Mouse (Mus musculus) limb, embryonic 10.5 days (tissue): ENCODE measurements around the gene Fam107b. TPM values are rescaled to one million over a fixed set of nuclear protein-coding genes. Genes with fewer than 3 reads are reported as not detected.

Experiments
- DNase-seq: peaks from one replicate; pipeline ENCODE4 v3.0.0-alpha.2; 2017; ENCODE audit warnings: low spot score
- H3K27ac ChIP-seq: fragments of 300-500 bp; sonication (generic); 2 replicates; pipeline ENCODE4 v1.5.1; 2016; ENCODE audit warnings: mild to moderate bottlenecking
- H3K27me3 ChIP-seq: fragments of 300-500 bp; sonication (generic); 2 replicates; pipeline ENCODE4 v1.6.1; 2016; ENCODE audit warnings: low read depth, mild to moderate bottlenecking; ENCODE audit not compliant: poor library complexity, severe bottlenecking
- H3K36me3 ChIP-seq: fragments of 300-500 bp; sonication (generic); 2 replicates; pipeline ENCODE4 v1.6.1; 2016; ENCODE audit warnings: mild to moderate bottlenecking, moderate library complexity
- H3K4me1 ChIP-seq: fragments of 300-500 bp; sonication (generic); 2 replicates; pipeline ENCODE4 v1.6.1; 2016
- H3K4me3 ChIP-seq: fragments of 300-500 bp; sonication (generic); 2 replicates; pipeline ENCODE4 v1.5.1; 2016; ENCODE audit warnings: mild to moderate bottlenecking, moderate library complexity
- H3K9me3 ChIP-seq: fragments of 300-500 bp; sonication (generic); replicated peaks from 2 replicates; pipeline ENCODE4 v1.6.1; 2016; ENCODE audit warnings: mild to moderate bottlenecking
- WGBS: fragments of 180-500 bp; shearing (Covaris S2); methylation state at CpG from one replicate; pipeline ENCODE4 v1.1.7; 2016; 5-methylcytosine and 5-hydroxymethylcytosine counted together
- polyA plus RNA-seq: library from polyadenylated mRNA; unstranded; fragments of >200 nt; fragmentation: Nextera tagmentation; extraction: Ambion mirVana; gene quantifications from 2 replicates; pipeline ENCODE4 v1.2.1, GENCODE M21; 2016

The Fam107b gene
- polyA plus RNA-seq, 1 experiment from 2014 or later: 48.8 TPM

DNA sequence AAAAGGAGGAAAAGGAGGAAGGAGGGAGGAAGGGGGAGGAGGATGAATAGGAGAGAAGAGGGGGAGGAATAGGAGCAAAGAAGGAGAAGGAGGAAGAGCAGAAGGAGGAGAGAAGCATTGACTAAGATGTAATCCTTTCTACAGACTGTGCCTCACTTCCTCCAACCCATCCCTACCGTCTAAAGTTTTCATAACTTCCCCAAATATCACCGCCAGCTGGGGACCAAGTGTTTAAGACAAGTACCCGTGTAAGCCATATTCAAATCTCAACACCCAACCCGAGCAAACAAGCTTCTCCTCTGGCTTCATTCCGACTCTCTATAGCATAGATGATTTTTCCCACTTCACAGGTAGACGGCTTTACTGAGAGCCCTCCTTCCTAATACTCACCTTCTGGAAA lies 86.5 kb downstream of the Fam107b start:
- WGBS: 91% methylated on average over 6 of the region's 6 CpGs
- Histone ChIP-seq H3K4me3 (no peak overlapping the region), H3K9me3 (no peaks in the 10 kb centered on the region), H3K27ac (no peak overlapping the region), H3K4me1 (peaks cover 14% of the 10 kb centered on the region; the same call in 1 of the 2 replicates), H3K36me3 (no peaks in the 10 kb centered on the region), H3K27me3 (no peaks in the 10 kb centered on the region)
- no peak for DNase-seq

DNA sequence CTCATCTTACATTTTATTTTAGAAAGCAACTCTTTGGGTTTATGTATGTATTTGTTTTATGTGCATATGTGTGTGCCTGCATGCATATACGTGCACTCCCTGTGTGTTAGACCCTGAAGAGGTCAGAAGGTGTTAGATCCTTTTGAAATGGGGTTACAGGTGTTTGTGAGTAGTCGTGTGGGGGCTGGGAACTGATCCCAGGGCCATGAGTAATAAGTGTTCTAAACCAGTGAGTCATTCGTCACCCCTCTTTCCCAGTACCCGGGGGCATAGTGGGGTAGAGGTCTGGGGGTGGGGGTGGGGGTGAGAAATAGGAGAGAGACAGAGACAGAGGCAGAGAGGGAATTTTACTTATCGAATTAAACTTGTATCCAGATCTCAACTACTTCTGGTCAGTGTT lies 87.1 kb downstream of the Fam107b start:
- Histone ChIP-seq H3K4me1 (peaks cover 14% of the 10 kb centered on the region; the same call in 1 of the 2 replicates), H3K27me3 (no peaks in the 10 kb centered on the region), H3K9me3 (no peaks in the 10 kb centered on the region), H3K36me3 (no peaks in the 10 kb centered on the region), H3K27ac (no peak overlapping the region), H3K4me3 (no peak overlapping the region)
- no peak for DNase-seq
- 92% methylated on average over 5 of the region's 5 CpGs for WGBS

DNA sequence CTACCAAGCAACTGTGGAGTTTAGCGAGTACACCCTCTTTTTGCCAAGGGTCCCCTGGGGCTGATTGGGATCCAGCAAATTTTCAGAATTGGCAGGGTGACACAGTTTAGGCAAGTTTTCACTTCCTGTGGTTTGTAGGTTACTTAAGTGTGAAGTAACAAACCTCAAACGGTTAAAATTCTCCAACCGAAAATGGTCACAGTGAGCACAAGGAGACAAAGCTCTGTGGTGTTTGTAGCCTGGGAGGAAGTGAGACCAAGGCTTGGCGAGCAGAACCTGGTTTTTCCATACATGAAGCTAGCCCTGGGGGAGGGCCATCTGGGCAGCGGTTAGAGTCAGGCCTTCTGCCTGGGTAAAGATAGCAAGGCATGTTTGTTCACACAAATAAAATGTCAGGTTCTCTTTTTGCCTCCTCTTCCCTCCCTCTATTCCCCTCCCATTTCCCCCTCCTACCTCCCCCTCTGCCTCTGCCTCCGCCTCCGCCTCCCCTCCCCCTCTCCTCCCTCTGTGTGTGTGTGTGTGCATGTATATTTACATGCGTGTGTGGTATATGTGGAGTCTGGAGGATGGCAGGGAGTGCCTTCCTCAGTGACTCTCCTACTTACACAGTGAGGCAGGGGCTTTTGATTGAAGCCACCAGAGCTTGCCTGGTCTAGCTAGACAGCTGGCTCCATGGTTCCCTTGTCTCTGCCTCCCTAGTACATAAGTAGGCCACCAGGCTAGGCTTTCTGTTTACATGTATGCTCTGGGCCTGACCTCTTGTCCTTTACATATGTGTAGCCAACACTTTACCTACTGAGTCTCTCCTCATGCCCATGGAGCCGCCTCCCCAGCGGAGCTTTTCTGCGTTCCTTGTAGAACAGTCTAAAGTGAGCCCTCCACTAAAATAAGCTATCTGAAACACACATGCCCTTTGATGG lies 87.8 kb downstream of the Fam107b start:
- H3K4me3 ChIP-seq: no peak overlapping the region
- 69% methylated on average over 11 of the region's 11 CpGs for WGBS
- no peaks in the 10 kb centered on the region for H3K36me3 ChIP-seq
- H3K27ac ChIP-seq: no peak overlapping the region
- H3K9me3 ChIP-seq: no peaks in the 10 kb centered on the region
- H3K27me3 ChIP-seq: no peaks in the 10 kb centered on the region
- H3K4me1 ChIP-seq: peaks cover 14% of the 10 kb centered on the region; the same call in 1 of the 2 replicates
- DNase-seq: no peak

DNA sequence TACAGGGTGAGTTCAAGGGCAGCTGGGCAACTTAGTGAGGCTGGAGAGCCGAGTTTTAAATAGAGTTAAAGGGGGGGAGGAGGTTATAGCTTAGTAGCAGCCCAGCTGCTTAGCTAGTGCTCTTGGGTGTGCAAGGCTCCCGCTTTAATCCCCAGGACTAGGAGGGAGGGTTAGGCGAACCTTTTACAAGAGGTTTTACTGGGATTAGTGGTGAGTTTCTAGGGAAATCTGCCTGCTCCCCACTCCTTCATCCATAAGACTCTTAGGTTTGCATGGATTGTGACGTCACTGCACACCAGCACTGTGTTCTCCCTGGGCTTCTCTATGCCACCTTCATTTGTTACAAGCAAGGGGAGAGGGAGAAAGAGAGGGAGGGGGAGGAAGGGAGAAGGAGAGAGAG lies 88.6 kb downstream of the Fam107b start:
- H3K4me1 ChIP-seq: peaks cover 14% of the 10 kb centered on the region; the same call in 1 of the 2 replicates
- no peak overlapping the region for H3K27ac ChIP-seq
- no peaks in the 10 kb centered on the region for H3K36me3 ChIP-seq
- no peak for DNase-seq
- no peak overlapping the region for H3K4me3 ChIP-seq
- 31% methylated on average over 4 of the region's 4 CpGs for WGBS
- no peaks in the 10 kb centered on the region for H3K27me3 ChIP-seq
- H3K9me3 ChIP-seq: no peaks in the 10 kb centered on the region

DNA sequence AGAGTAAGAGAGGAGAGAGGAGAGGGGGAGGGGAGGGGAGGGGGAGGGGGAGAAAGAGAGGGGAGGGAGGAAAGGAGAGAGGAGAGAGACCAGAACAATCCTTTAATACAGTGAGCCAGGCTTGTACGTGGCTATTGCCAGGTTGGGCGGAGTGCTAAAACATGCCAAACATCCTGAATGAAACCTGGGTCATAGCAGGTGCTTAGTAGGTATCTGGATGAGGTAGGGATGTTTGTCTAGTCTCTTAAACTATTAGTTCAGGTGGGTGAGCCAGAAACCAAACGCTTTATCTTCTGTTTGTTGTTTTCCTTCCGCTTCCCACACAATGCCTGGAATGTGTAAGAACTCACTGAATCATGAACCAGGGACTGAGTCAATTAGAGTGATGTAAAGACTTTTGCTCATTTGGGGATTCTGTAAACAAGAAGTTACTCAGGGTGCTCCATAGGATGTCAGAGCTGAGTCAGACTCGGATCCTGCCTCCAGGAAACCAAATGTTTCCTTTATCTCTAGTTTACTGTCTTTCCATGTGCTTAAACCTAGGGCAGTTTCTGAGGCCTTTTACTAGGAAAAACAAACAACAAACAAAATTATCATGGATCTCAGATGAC lies 89.1 kb downstream of the Fam107b start:
- Histone ChIP-seq H3K36me3 (no peaks in the 10 kb centered on the region), H3K27me3 (no peaks in the 10 kb centered on the region), H3K4me1 (peaks cover 14% of the 10 kb centered on the region; the same call in 1 of the 2 replicates), H3K9me3 (no peaks in the 10 kb centered on the region), H3K4me3 (no peak overlapping the region), H3K27ac (no peak overlapping the region)
- no peak for DNase-seq
- 56% methylated on average over 5 of the region's 5 CpGs for WGBS

DNA sequence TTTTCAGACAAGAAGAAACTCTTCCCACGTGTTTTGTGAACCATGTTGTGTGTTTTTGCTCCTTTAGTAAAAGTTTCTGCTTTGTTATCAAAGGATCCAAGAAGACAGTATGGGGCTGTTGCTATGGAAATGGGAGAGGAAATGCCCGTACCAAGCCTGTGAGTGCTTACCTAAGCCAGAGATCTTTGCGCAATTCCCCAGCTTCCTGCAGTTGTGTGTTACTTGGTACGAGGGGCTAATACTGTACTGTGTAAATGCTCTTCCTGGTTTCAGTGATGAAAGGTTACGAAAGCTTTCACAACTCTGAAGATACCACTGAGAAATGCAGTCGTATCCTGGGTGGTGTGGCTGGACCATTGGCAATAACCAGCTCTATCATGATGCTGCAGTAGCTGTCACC lies 93.8 kb downstream of the Fam107b start:
- Histone ChIP-seq H3K27ac (no peak overlapping the region), H3K36me3 (no peaks in the 10 kb centered on the region), H3K27me3 (no peaks in the 10 kb centered on the region), H3K4me1 (0 out of 2 replicates have a peak, but pooled peaks cover 3% of the 10 kb centered on the region), H3K9me3 (no peaks in the 10 kb centered on the region), H3K4me3 (no peak overlapping the region)
- 76% methylated on average over 6 of the region's 6 CpGs for WGBS
- no peak for DNase-seq

DNA sequence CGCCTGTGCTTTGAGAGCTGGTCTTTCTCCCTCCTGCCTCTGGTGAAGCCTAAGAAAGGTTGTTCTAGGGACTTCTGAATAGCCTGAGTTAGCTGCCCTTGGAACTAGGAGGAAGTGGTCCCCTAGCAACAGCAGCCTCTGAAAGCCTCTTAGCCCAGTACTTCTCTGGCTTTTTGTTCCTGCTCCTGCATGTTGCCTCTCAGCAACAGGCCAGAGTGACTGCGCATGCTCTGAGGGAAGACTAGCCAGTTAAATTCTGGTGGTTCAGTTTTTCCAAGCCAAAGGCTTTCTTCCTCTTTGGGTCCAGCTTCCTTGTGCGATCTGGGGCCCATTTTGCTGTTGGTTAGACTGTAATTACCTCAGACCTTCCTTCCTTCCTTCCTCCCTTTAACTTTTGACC lies 98.4 kb downstream of the Fam107b start:
- Histone ChIP-seq H3K27ac (no peak overlapping the region), H3K9me3 (no peaks in the 10 kb centered on the region), H3K4me1 (no peaks in the 10 kb centered on the region), H3K36me3 (no peaks in the 10 kb centered on the region), H3K27me3 (no peaks in the 10 kb centered on the region), H3K4me3 (no peak overlapping the region)
- DNase-seq: no peak
- 79% methylated on average over 3 of the region's 3 CpGs for WGBS

DNA sequence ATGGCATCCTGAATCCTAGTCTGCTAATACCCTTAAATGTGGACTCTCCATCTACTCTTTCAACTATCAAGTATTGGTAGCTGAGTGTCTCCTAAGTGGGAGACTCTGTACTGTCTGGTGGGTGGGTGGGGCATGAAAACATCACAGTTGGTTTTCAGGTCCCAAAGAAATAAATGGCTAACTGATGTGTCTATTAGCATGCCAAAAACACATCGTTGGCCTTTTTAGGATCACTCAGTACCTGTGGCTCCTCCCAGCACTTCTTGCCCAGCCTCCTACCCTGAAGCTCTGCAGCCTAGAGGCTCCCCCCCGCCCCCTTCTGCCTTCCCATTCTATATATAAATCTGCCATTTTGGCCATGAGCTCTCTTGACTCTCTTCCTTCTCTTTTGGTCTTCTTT lies 99.4 kb downstream of the Fam107b start:
- H3K9me3 ChIP-seq: no peaks in the 10 kb centered on the region
- H3K27me3 ChIP-seq: no peaks in the 10 kb centered on the region
- H3K36me3 ChIP-seq: no peaks in the 10 kb centered on the region
- DNase-seq: no peak
- no peaks in the 10 kb centered on the region for H3K4me1 ChIP-seq
- H3K4me3 ChIP-seq: no peak overlapping the region
- H3K27ac ChIP-seq: no peak overlapping the region
- 53% methylated on average over 2 of the region's 2 CpGs for WGBS

DNA sequence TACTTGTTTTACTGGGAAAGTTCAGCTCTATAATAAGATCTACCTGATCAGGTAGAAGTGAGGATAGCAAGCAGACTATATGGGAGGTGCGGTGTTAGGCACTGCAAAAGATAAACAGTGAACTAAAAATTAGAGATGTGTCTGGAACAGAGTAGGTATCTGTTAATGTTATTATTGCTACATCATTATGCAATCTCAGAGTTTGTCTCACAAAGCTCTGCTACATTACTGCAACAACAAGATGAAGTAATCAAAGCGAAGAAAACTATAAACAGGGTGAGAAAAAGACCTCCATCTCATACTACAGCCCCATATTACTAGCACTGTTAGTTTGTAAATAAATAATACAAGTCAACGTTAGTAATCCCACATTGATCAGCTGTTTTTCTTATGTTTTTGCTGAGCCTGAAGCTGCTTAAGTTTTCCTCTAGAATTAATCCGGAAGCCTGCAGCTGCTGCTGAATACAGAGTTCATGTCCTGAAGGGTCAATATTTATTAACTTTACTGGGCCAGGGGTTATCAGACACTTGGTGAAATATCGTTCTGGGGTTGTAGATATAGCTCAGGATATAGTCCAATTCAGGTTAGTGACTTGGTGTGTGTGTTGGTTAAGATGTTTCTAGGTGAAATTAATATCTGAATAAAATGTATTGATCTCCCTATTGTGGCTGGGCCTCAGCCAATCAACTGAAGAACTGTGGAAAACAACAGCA lies 102.5 kb downstream of the Fam107b start:
- 89% methylated on average over 5 of the region's 5 CpGs for WGBS
- no peak overlapping the region for H3K27ac ChIP-seq
- no peak for DNase-seq

DNA sequence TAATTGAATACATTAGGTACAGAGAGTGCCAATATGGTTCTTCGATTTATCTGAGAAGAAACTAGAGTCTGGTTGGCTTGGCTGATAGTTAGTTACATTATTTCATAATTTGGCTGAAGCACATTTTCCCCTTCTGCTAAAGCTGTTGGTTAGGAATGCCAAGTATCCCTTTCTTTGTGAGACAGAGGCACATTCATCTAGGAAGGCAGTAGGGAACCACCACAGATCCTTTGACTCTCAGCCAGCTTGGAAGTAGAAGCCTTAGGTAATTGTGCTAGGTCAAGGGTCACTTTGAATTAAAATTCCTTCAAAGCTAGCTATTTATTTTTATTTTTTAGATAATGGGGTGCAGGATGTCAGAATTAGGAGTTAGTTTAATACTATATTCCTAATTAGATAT lies 105.2 kb downstream of the Fam107b start:
- Histone ChIP-seq H3K27ac (no peak overlapping the region), H3K4me1 (no peaks in the 10 kb centered on the region), H3K27me3 (no peaks in the 10 kb centered on the region), H3K4me3 (no peak overlapping the region), H3K36me3 (no peaks in the 10 kb centered on the region), H3K9me3 (no peaks in the 10 kb centered on the region)
- WGBS: 98% methylated on average over 1 of the region's 1 CpGs
- DNase-seq: no peak

More for the DNA sequence above, 102.5 kb downstream of the Fam107b start:
- Histone ChIP-seq H3K36me3 (no peaks in the 10 kb centered on the region), H3K4me1 (no peaks in the 10 kb centered on the region), H3K9me3 (no peaks in the 10 kb centered on the region), H3K27me3 (no peaks in the 10 kb centered on the region), H3K4me3 (no peak overlapping the region)

DNA sequence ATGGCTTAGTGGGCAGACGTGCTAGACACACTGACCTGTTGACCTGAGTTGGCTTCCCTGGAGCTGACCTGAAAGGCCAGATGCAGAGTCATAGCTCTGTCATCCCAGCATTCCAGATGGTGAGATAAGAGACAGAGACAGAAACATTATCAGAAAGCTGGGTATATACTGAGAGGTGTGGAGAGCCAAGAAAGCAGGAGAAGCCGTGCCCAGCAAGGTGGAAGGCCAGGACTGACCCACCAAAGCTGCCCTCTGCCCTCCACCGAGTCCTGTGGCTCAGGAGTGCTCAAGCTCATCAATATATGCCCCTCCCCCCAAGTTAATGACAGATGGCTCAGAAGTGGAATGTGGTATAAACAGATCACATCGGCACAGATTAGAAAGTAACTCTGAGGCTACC lies 112.4 kb downstream of the Fam107b start:
- H3K9me3 ChIP-seq: no peaks in the 10 kb centered on the region
- H3K36me3 ChIP-seq: no peaks in the 10 kb centered on the region
- DNase-seq: no peak
- H3K4me1 ChIP-seq: peaks cover 17% of the 10 kb centered on the region
- no peaks in the 10 kb centered on the region for H3K27me3 ChIP-seq
- H3K4me3 ChIP-seq: no peak overlapping the region
- 40% methylated on average over 4 of the region's 4 CpGs for WGBS
- no peak overlapping the region for H3K27ac ChIP-seq

DNA sequence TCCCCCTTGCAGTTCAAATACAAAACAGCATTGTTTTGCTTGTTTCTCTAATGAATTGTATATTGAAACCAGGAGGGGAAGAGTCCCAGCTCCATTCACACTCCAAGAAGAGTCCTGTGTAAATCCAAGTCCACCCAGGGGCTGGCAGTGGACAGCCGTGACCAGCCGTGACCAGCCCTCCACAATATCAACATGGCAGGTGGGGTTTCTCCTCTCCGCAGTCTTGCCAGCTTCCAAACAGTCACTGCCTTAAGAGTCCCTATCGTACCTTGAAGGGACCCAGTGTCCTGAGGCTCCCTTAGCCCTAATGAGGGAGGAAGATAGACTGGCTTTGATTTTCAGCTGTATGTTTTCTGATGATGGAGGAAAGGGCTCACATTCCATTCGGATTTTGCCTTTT lies 113.1 kb downstream of the Fam107b start:
- no peak for DNase-seq
- Histone ChIP-seq H3K4me1 (peaks cover 17% of the 10 kb centered on the region), H3K36me3 (no peaks in the 10 kb centered on the region), H3K9me3 (no peaks in the 10 kb centered on the region), H3K27ac (no peak overlapping the region), H3K27me3 (no peaks in the 10 kb centered on the region), H3K4me3 (no peak overlapping the region)
- 78% methylated on average over 5 of the region's 5 CpGs for WGBS

DNA sequence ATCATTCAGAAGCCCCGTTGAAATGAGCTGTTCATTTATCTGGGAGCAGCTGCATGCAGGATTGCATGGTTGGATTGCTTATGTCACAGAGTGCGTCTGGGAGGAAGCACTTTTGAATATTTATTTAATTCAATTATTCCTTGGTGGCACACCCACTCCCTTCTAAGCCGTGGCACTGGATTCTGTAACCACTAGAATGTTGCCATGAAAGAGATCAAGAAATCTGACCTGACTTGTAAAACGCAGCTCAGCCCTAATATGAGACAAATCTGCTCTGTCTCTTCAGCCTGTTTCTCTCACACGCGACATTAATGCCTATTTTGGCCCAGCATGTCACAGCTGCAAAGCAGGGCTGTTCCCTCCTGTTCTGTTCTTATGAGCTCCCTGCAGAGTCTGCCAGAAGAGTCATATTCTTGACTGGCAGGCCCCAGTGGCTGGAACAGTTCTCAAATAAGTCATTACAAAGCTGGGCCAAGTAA lies 113.5 kb downstream of the Fam107b start:
- no peaks in the 10 kb centered on the region for H3K27me3 ChIP-seq
- no peak overlapping the region for H3K4me3 ChIP-seq
- peaks cover 17% of the 10 kb centered on the region for H3K4me1 ChIP-seq
- H3K9me3 ChIP-seq: no peaks in the 10 kb centered on the region
- WGBS: 71% methylated on average over 6 of the region's 6 CpGs
- no peak overlapping the region for H3K27ac ChIP-seq
- DNase-seq: no peak
- no peaks in the 10 kb centered on the region for H3K36me3 ChIP-seq
